Mouse (Mus musculus) heart, adult 2 months (tissue): ENCODE measurements at regions not wholly inside any gene's neighbourhood (a gene's known extent, or its start where the extent isn't known, plus 50 kb on each side); places are given as distances from the start of the nearest gene placed in this dataset.

Source experiments
- DNase-seq, 2 experiments: peaks; one replicate each; pipeline ENCODE4 v3.0.0; 2021
- H3K27ac ChIP-seq: fragments of 200-600 bp; 2 replicates; pipeline ENCODE4 v1.8.1; 2022
- H3K27me3 ChIP-seq: fragments of 200-500 bp; 2 replicates; pipeline ENCODE4 v1.6.1; 2012; ENCODE audit warnings: mild to moderate bottlenecking, low read length, inconsistent platforms, mixed read lengths; ENCODE audit not compliant: control insufficient read depth, insufficient read depth
- H3K36me3 ChIP-seq: fragments of 200-500 bp; 2 replicates; pipeline ENCODE4 v1.6.1; 2012; ENCODE audit warnings: low read length, inconsistent platforms; ENCODE audit not compliant: control insufficient read depth, insufficient read depth
- H3K4me1 ChIP-seq: fragments of 200-500 bp; 2 replicates; pipeline ENCODE4 v1.6.1; 2011; ENCODE audit warnings: low read length; ENCODE audit not compliant: control insufficient read depth, insufficient read depth
- H3K4me3 ChIP-seq: fragments of 200-600 bp; 2 replicates; pipeline ENCODE4 v1.8.1; 2022
- H3K79me2 ChIP-seq: fragments of 200-500 bp; replicated peaks from 2 replicates; pipeline ENCODE4 v1.6.1; 2012; ENCODE audit warnings: mild to moderate bottlenecking, inconsistent platforms, low read length, moderate library complexity, mixed read lengths; ENCODE audit not compliant: control insufficient read depth, insufficient read depth
- H3K9ac ChIP-seq: fragments of 200-500 bp; 2 replicates; pipeline ENCODE4 v1.6.1; 2012; ENCODE audit warnings: low read depth, mild to moderate bottlenecking, control low read depth, inconsistent platforms, low read length, mixed read lengths
- CTCF ChIP-seq: fragments of 200-600 bp; IDR thresholded peaks from 2 replicates; pipeline ENCODE4 v1.8.1; 2022; ENCODE audit warnings: antibody characterized with exemption, mild to moderate bottlenecking, moderate library complexity
- EP300 ChIP-seq: fragments of 200-500 bp; IDR thresholded peaks from 2 replicates; pipeline ENCODE4 v1.6.1; 2011; ENCODE audit warnings: low read depth, low read length, control low read depth; ENCODE audit not compliant: insufficient read depth
- POLR2A ChIP-seq: fragments of 200-500 bp; IDR thresholded peaks from 2 replicates; pipeline ENCODE4 v1.6.1; 2011; ENCODE audit warnings: mild to moderate bottlenecking, low read depth, low read length, control low read depth; ENCODE audit not compliant: insufficient read depth
- WGBS: fragments of 180-500 bp; shearing (Covaris S2); methylation state at CpG from one replicate; pipeline ENCODE4 v1.1.7; 2018; 5-methylcytosine and 5-hydroxymethylcytosine counted together
- intact Hi-C: fragments of 180-260 bp; cut with DNase I; formaldehyde crosslinking; loops from one replicate; pipeline ENCODE4 v1.15.1; 2025

DNA sequence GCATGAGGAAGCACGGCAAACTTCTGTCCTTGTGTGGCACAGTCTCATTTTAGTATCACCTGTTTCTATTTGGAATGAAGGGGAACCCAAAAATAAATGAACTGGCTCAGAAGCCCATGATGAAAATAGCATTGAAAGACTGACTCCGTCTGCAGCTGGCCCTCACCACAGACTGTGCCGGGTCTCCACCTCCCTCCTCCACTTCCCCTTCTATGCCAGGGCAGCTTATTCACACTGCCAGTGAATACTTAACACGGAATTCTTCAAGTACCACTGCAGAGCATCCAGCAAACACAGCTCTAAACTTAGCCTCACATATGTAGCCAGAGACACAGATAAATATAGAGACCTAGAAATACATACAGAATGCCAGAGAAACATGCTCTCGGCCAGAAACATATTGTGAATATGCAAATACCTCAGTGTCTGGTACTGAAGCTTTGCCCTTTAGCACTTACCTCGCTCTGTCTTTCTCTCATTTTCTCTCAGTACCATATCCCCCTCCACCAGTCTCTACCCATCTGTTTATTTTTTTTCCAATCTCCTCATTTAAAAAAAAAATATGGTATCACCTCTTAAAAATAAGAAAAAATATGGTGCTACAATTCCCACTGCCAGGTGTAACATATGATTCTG, 311.8 kb downstream of the Olfr1505 start:
- no peaks in the 10 kb centered on the region for H3K79me2 ChIP-seq
- peak; percentile 29 to 73 for DNase-seq
- TF ChIP-seq CTCF = no peak
- TF ChIP-seq EP300 = peak; percentile 68; the same call in 1 of the 2 replicates
- H3K36me3 ChIP-seq = no peaks in the 10 kb centered on the region
- intact Hi-C loops = loop anchor here (5.0 kb wide), 1 partner anchor 58 kb away; no protein-coding TSS in a partner anchor
- WGBS = 42% methylated on average over 6 of the region's 6 CpGs
- no peak overlapping the region for H3K4me3 ChIP-seq
- no peak overlapping the region for H3K9ac ChIP-seq
- H3K27ac ChIP-seq = peak overlapping the region; percentile 47
- H3K4me1 ChIP-seq = peaks cover 3% of the 10 kb centered on the region; the same call in 1 of the 2 replicates
- H3K27me3 ChIP-seq = no peaks in the 10 kb centered on the region

DNA sequence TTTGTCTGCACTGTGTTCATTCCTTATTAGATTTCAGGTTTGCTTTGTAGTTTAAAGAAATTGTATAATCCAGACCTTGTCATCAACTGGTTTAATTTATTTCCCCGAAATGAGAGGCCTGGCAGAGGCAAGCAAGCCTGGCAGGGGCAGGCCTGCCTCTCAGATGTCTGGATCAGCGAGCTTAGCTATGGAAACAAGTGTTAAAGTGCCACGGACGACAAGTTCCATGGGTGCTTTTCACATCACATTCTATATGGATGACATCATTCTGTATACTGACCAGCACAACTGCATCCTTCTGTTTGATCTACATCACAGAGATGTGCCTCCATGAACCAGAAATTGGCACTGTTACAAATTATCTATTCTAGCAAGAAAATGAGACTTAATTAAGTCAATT, 312.5 kb downstream of the Olfr1505 start:
- Histone ChIP-seq H3K36me3 (no peaks in the 10 kb centered on the region), H3K4me3 (no peak overlapping the region), H3K27ac (peak overlapping the region; percentile 47), H3K79me2 (no peaks in the 10 kb centered on the region), H3K4me1 (peaks cover 3% of the 10 kb centered on the region; the same call in 1 of the 2 replicates), H3K27me3 (no peaks in the 10 kb centered on the region), H3K9ac (no peak overlapping the region)
- no peak for TF ChIP-seq CTCF
- TF ChIP-seq EP300 = no peak
- TF ChIP-seq POLR2A = no peak
- WGBS = 30% methylated on average over 4 of the region's 4 CpGs
- DNase-seq = no peak
- intact Hi-C loops = loop anchor here (5.0 kb wide), 1 partner anchor 58 kb away; no protein-coding TSS in a partner anchor

DNA sequence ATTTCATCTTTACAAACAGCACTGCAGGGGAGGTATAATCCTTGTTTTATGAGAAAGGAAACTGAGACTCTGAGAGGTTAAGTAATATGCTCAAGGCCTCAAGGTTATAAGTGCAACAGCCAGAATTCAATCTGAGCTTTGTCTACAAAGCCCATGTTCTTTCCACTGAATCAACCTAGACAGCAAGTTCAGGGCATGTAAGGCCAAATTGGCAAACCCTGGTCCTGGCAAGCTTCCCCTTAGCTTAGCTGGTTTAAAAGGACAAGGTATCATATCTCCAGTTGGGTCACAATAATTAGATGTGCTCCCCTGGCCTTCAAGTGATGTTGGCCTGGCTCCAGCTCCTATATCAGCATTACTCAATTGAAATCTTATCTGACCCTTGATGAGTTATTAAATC, 313.2 kb downstream of the Olfr1505 start:
- no peaks in the 10 kb centered on the region for H3K27me3 ChIP-seq

DNA sequence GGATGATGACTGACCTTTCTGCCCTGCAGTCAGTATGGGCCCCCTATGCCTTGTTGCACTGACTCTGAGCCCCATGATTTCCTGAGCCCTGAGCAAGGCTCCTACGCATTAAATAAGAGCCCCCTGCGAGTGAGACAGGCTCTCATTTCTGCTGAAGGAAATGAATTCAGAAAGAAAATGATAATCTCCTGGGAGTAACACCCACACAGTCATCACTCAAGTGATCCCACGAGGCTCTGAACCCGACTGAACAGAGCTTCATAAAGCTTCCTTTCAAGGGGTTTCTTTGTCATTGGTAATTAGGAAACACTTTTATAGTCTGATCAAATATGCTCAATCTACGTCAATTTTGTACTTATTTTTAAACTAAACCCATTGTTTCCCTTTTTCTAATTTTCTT, 330.2 kb downstream of the Olfr1505 start:
- Histone ChIP-seq H3K9ac (no peak overlapping the region), H3K36me3 (no peaks in the 10 kb centered on the region), H3K4me3 (no peak overlapping the region), H3K79me2 (no peaks in the 10 kb centered on the region), H3K27me3 (no peaks in the 10 kb centered on the region), H3K27ac (no peak overlapping the region), H3K4me1 (peaks cover 1% of the 10 kb centered on the region; the same call in 1 of the 2 replicates)
- intact Hi-C loops = loop anchor here (10.0 kb wide), 1 partner anchor 351 kb away; the partner anchor contains the start of gene Tle4
- WGBS = 54% methylated on average over 5 of the region's 5 CpGs
- DNase-seq = no peak
- TF ChIP-seq EP300 (no peak), CTCF (no peak), POLR2A (no peak)

More for the DNA sequence above, 313.2 kb downstream of the Olfr1505 start:
- Histone ChIP-seq H3K4me3 (no peak overlapping the region), H3K27ac (peak overlapping the region; percentile 47), H3K36me3 (no peaks in the 10 kb centered on the region), H3K4me1 (peaks cover 3% of the 10 kb centered on the region; the same call in 1 of the 2 replicates), H3K79me2 (no peaks in the 10 kb centered on the region), H3K9ac (no peak overlapping the region)
- intact Hi-C loops = loop anchor here (5.0 kb wide), 1 partner anchor 59 kb away; no protein-coding TSS in a partner anchor
- peak; percentile 61 to 75 for DNase-seq
- TF ChIP-seq POLR2A = no peak
- TF ChIP-seq CTCF = no peak
- no peak for TF ChIP-seq EP300

DNA sequence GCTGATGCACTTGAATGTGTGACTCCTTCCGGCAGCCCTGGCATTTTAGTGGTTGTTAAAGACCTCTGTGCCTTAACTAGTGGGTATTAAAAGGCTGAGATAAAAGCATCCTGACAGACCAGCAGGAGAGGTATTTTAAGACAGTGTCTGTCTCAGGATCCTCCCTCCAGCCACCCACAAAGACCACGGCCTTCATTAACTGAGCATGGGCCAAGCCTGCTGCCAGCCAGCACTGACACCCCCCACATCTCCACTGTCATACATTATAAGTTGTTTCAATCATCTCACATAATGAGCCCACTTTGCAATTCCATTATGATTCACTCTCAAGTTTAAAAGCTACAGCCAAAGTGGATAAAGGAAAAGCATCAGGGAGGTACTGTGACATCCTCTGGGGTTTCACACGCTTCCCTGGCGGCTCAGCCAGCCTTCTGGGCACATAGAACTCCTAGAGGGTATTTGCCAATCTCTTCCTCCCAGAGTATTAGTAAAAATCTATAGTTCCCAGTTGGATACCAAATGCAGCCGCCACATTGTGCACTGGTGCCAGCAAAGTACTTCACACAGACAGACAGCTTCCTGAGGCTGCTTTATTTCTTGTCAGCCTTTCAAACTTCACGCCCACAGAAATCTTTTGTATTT, 333.8 kb downstream of the Olfr1505 start:
- intact Hi-C loops = loop anchor here (10.0 kb wide), 1 partner anchor 348 kb away; the partner anchor contains the start of gene Tle4
- no peak overlapping the region for H3K9ac ChIP-seq
- no peak overlapping the region for H3K27ac ChIP-seq
- TF ChIP-seq EP300 = no peak
- 67% methylated on average over 6 of the region's 6 CpGs for WGBS
- no peak for DNase-seq
- H3K36me3 ChIP-seq = no peaks in the 10 kb centered on the region
- no peaks in the 10 kb centered on the region for H3K79me2 ChIP-seq
- peaks cover 1% of the 10 kb centered on the region; the same call in 1 of the 2 replicates for H3K4me1 ChIP-seq
- no peaks in the 10 kb centered on the region for H3K27me3 ChIP-seq
- no peak overlapping the region for H3K4me3 ChIP-seq

DNA sequence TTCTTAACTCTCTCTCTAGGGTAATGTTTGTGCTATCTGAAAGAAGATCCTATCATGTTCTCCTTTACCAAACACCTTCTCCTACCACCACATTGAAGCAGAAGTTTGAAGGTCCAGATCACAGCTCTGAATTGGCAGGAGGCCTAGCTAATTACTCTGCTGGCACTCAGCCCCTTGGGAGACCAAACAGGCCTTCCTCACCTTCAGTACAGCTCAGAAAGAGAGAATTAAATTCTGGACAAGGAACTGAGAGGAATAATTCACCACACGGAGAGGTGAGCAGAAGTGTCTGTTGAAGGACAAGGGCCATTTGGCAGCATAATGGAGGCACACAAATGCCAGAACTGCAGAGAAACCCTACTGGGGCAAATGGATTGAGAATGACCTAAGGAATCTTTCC, 334.6 kb downstream of the Olfr1505 start:
- no peak overlapping the region for H3K27ac ChIP-seq
- TF ChIP-seq POLR2A = no peak
- no peak for TF ChIP-seq EP300
- no peak for TF ChIP-seq CTCF
- peak; percentile 36 to 39 for DNase-seq

More for the DNA sequence above, 334.6 kb downstream of the Olfr1505 start:
- WGBS = 42% methylated on average over 1 of the region's 1 CpGs
- intact Hi-C loops = loop anchor here (10.0 kb wide), 1 partner anchor 347 kb away; the partner anchor contains the start of gene Tle4
- Histone ChIP-seq H3K36me3 (no peaks in the 10 kb centered on the region), H3K9ac (no peak overlapping the region), H3K27me3 (no peaks in the 10 kb centered on the region), H3K79me2 (no peaks in the 10 kb centered on the region), H3K4me3 (no peak overlapping the region), H3K4me1 (peaks cover 1% of the 10 kb centered on the region; the same call in 1 of the 2 replicates)
